Mouse (Mus musculus): ENCODE measurements around the gene Rpap1.
A peak's percentile ranks its signal among the peaks of the same experiment; 100 is the strongest.

Gene Rpap1

GRCm38 (mm10) chr2:119798246-119798927, 11.1 kb upstream of the Rpap1 start:
- peak; percentile 78 for DNase-seq

- no peak for DNase-seq
Measured at GRCm38 (mm10) chr2:119797279-119797783, 10.0 kb upstream of the Rpap1 start, which contains the start of gene Tyro3. TSS of gene Tyro3 (plus strand) at chr2:119797733.

- no peak for DNase-seq
Measured at GRCm38 (mm10) chr2:119789996-119790395, 2.7 kb upstream of the Rpap1 start.

GRCm38 (mm10) chr2:119767246-119767645, 20.1 kb downstream of the Rpap1 start:
- no peak for DNase-seq

GRCm38 (mm10) chr2:119763924-119764323, 23.4 kb downstream of the Rpap1 start:
- no peak for DNase-seq

GRCm38 (mm10) chr2:119762276-119762675, 25.1 kb downstream of the Rpap1 start:
- no peak for DNase-seq

GRCm38 (mm10) chr2:119760251-119760650, 27.1 kb downstream of the Rpap1 start, which contains the start of gene Ltk:
TSS of gene Ltk (minus strand) at chr2:119760431.
- no peak for DNase-seq

GRCm38 (mm10) chr2:119758844-119759835, 28.2 kb downstream of the Rpap1 start:
- DNase-seq = no peak

- DNase-seq = peak; percentile 57
Measured at GRCm38 (mm10) chr2:119758101-119758843, 29.1 kb downstream of the Rpap1 start.

GRCm38 (mm10) chr2:119757601-119758100, 29.7 kb downstream of the Rpap1 start:
- no peak for DNase-seq

- DNase-seq = no peak
Measured at GRCm38 (mm10) chr2:119749260-119749659, 38.1 kb downstream of the Rpap1 start.

- no peak for DNase-seq
Measured at GRCm38 (mm10) chr2:119747554-119747953, 39.8 kb downstream of the Rpap1 start.

- DNase-seq = peak; percentile 34
Measured at GRCm38 (mm10) chr2:119745281-119745680, 42.1 kb downstream of the Rpap1 start.

GRCm38 (mm10) chr2:119744163-119745111, 42.9 kb downstream of the Rpap1 start:
- peak; percentile 44 for DNase-seq

- no peak for DNase-seq
Measured at GRCm38 (mm10) chr2:119743808-119744162, 43.6 kb downstream of the Rpap1 start.

GRCm38 (mm10) chr2:119743176-119743807, 44.0 kb downstream of the Rpap1 start:
- DNase-seq = no peak

- peak; percentile 58 for DNase-seq
Measured at GRCm38 (mm10) chr2:119742461-119743175, 44.7 kb downstream of the Rpap1 start.

GRCm38 (mm10) chr2:119741581-119742411, 45.5 kb downstream of the Rpap1 start, which contains the start of gene Itpka:
TSS of gene Itpka (plus strand) at chr2:119742337.
- peak; percentile 78 for DNase-seq

- no peak for DNase-seq
Measured at GRCm38 (mm10) chr2:119740567-119740966, 46.8 kb downstream of the Rpap1 start.
